Mouse (Mus musculus) CH12.LX (cell line): Measurements from ENCODE around the gene Acot7. TPM values are rescaled to one million over a fixed set of nuclear protein-coding genes. Genes with fewer than 3 reads are reported as not detected.
"Not testable (repeated sequence)": the region's sequence is repeated elsewhere in the genome, so short reads cannot be mapped to it uniquely, and the experiment has no call there.

ENCODE experiments used
- DNase-seq: peaks from one replicate; pipeline ENCODE4 v3.0.0-alpha.2; 2013; ENCODE audit errors: extremely low read depth
- H3K27ac ChIP-seq: 2 replicates; pipeline ENCODE4 v1.5.1; 2012; ENCODE audit warnings: low read depth, mild to moderate bottlenecking, control low read depth, moderate library complexity; ENCODE audit not compliant: insufficient read depth
- H3K27me3 ChIP-seq: replicated peaks from 2 replicates; pipeline ENCODE3; 2012; ENCODE audit warnings: inconsistent platforms
- H3K36me3 ChIP-seq, 2 experiments: replicated peaks in 1 of 2; 2 replicates each; pipeline versions ENCODE3 to v1.6.1; 2012; ENCODE audit warnings: inconsistent platforms in 1 of 2, low read length in 1 of 2, mild to moderate bottlenecking in 1 of 2, mixed read lengths in 1 of 2, moderate library complexity in 1 of 2; ENCODE audit not compliant: control insufficient read depth in 1 of 2, insufficient read depth in 1 of 2
- H3K4me1 ChIP-seq, 2 experiments: 2 replicates each; pipeline ENCODE4 v1.6.1; 2012; ENCODE audit warnings: inconsistent platforms in 1 of 2, moderate library complexity in 1 of 2; ENCODE audit not compliant: insufficient read depth in 2 of 2, control insufficient read depth in 1 of 2
- H3K4me2 ChIP-seq: 2 replicates; pipeline ENCODE4 v1.6.1; 2012; ENCODE audit warnings: low read depth, mild to moderate bottlenecking, control low read depth; ENCODE audit not compliant: poor library complexity, insufficient read depth, severe bottlenecking
- H3K4me3 ChIP-seq, 3 experiments: fragments of 150-350 bp in 1 of 3; sonication (generic) in 1 of 3; replicated peaks in 1 of 3; 2 replicates each; pipeline versions ENCODE3 to v1.5.1; 2011 to 2012; ENCODE audit warnings: low read depth in 2 of 3, low read length in 2 of 3, mild to moderate bottlenecking in 2 of 3, moderate library complexity in 2 of 3, control low read depth in 1 of 3, improper control_type of control experiment in 1 of 3, inconsistent platforms in 1 of 3, mixed read lengths in 1 of 3; ENCODE audit not compliant: poor library complexity in 1 of 3
- H3K79me2 ChIP-seq: replicated peaks from 2 replicates; pipeline ENCODE4 v1.6.1; 2012; ENCODE audit warnings: mild to moderate bottlenecking, moderate library complexity; ENCODE audit not compliant: control insufficient read depth, poor library complexity, insufficient read depth, severe bottlenecking; ENCODE audit errors: extremely low read depth
- H3K9ac ChIP-seq: 2 replicates; pipeline ENCODE4 v1.6.1; 2012; ENCODE audit warnings: low read depth, mild to moderate bottlenecking, control low read depth, moderate library complexity; ENCODE audit not compliant: insufficient read depth
- H3K9me3 ChIP-seq: replicated peaks from 2 replicates; pipeline ENCODE3; 2012; ENCODE audit warnings: low read length, inconsistent platforms, mixed read lengths
- BHLHE40 ChIP-seq: IDR thresholded peaks from 2 replicates; pipeline ENCODE4 v1.6.1; 2011; ENCODE audit warnings: mild to moderate bottlenecking, low read depth, low read length, improper control_type of control experiment
- CHD1 ChIP-seq: IDR thresholded peaks from 2 replicates; pipeline ENCODE4 v1.6.1; 2012; ENCODE audit warnings: low read depth, low read length, improper control_type of control experiment, inconsistent platforms
- GABPA ChIP-seq: IDR thresholded peaks from 2 replicates; pipeline ENCODE4 v1.6.1; 2012; ENCODE audit warnings: low read depth, low read length, improper control_type of control experiment, inconsistent platforms; ENCODE audit not compliant: insufficient replicate concordance
- IRF4 ChIP-seq: IDR thresholded peaks from 2 replicates; pipeline ENCODE4 v1.6.1; 2014; ENCODE audit warnings: low read depth, mild to moderate bottlenecking, inconsistent platforms, low read length, improper control_type of control experiment
- JUN ChIP-seq: IDR thresholded peaks from 2 replicates; pipeline ENCODE4 v1.6.1; 2011; ENCODE audit warnings: low read depth, mild to moderate bottlenecking, low read length, improper control_type of control experiment, moderate library complexity; ENCODE audit not compliant: insufficient read depth
- JUND ChIP-seq: conservative IDR thresholded peaks from 2 replicates; pipeline ENCODE4 v1.6.1; 2011; ENCODE audit warnings: low read depth, low read length, improper control_type of control experiment
- KAT2A ChIP-seq: IDR thresholded peaks from 2 replicates; pipeline ENCODE4 v1.6.1; 2012; ENCODE audit warnings: low read length, improper control_type of control experiment, inconsistent platforms; ENCODE audit not compliant: insufficient replicate concordance
- MAFK ChIP-seq: IDR thresholded peaks from 2 replicates; pipeline ENCODE4 v1.6.1; 2011; ENCODE audit warnings: low read length, improper control_type of control experiment; ENCODE audit not compliant: insufficient replicate concordance
- MAZ ChIP-seq: IDR thresholded peaks from 2 replicates; pipeline ENCODE4 v1.6.1; 2012; ENCODE audit warnings: low read depth, mild to moderate bottlenecking, inconsistent platforms, low read length, improper control_type of control experiment, moderate library complexity
- MEF2A ChIP-seq: IDR thresholded peaks from 2 replicates; pipeline ENCODE4 v1.6.1; 2014; ENCODE audit warnings: low read depth, mild to moderate bottlenecking, inconsistent platforms, low read length, improper control_type of control experiment, borderline replicate concordance
- PAX5 ChIP-seq: IDR thresholded peaks from 2 replicates; pipeline ENCODE4 v1.6.1; 2012; ENCODE audit warnings: low read length, inconsistent platforms, mixed read lengths
- SIN3A ChIP-seq: IDR thresholded peaks from 2 replicates; pipeline ENCODE4 v1.6.1; 2012; ENCODE audit warnings: low read length, improper control_type of control experiment, inconsistent platforms
- SMC3 ChIP-seq: IDR thresholded peaks from 2 replicates; pipeline ENCODE4 v1.6.1; 2011; ENCODE audit warnings: low read depth, low read length, improper control_type of control experiment
- TCF12 ChIP-seq: IDR thresholded peaks from 2 replicates; pipeline ENCODE4 v1.6.1; 2014; ENCODE audit warnings: low read depth, mild to moderate bottlenecking, inconsistent platforms, low read length, improper control_type of control experiment
- ZKSCAN1 ChIP-seq: IDR thresholded peaks from 2 replicates; pipeline ENCODE4 v1.6.1; 2012; ENCODE audit warnings: low read depth, inconsistent platforms, low read length, improper control_type of control experiment, borderline replicate concordance
- dilution Hi-C: fragments of 300-500 bp; cut with MboI; formaldehyde crosslinking; loops from 2 replicates; pipeline ENCODE4 v1.14.3; 2020; ENCODE audit warnings: low sequenced_read_pairs; ENCODE audit not compliant: extremely low pct_unique_long_range_greater_than_20kb, extremely low pct_ligation_motif_present
- in situ Hi-C: fragments of 300-500 bp; cut with MboI; formaldehyde crosslinking; loops from 3 replicates; pipeline ENCODE4 v1.14.3; 2019; ENCODE audit warnings: low sequenced_read_pairs, low pct_ligation_motif_present, low pct_unique_long_range_greater_than_20kb, mixed read lengths
- polyA plus RNA-seq: library from polyadenylated mRNA; unstranded; fragments of >175 nt; gene quantifications from 2 replicates; pipeline ENCODE4 v1.2.1, GENCODE M21; 2012; ENCODE audit warnings: low read depth; ENCODE audit not compliant: insufficient read length
- total RNA-seq, 2 experiments: library from RNA; depleted of rRNA; stranded (reverse); fragments of 300-350 nt in 1 of 2; fragments of >200 nt in 1 of 2; gene quantifications; 2 replicates each; pipeline ENCODE4 v1.2.3; 2012 to 2014

Acot7 gene
- total and polyA plus RNA-seq, 3 experiments, result 29.0 to 71.1 (median 61.6) TPM

- no peak overlapping the region for H3K27ac ChIP-seq
- no peak for DNase-seq
- in situ Hi-C loops, result no loop called here
- H3K36me3 ChIP-seq, result peaks cover 25 to 84% of the 10 kb centered on the region in 2 experiments
- no peak overlapping the region for H3K9ac ChIP-seq
- H3K4me3 ChIP-seq, result no peak overlapping the region
- no peaks in the 10 kb centered on the region for H3K79me2 ChIP-seq
- peaks cover 7 to 54% of the 10 kb centered on the region in 2 experiments for H3K4me1 ChIP-seq
- dilution Hi-C loops, result no loop called here
- TF ChIP-seq MAFK (no peak), PAX5 (no peak), ZKSCAN1 (no peak), GABPA (no peak), MEF2A (no peak), MAZ (no peak), JUN (no peak), JUND (no peak), CHD1 (no peak), SIN3A (no peak), BHLHE40 (no peak), KAT2A (no peak), IRF4 (no peak), TCF12 (no peak), SMC3 (no peak)
- H3K4me2 ChIP-seq, result no peak overlapping the region
- no peaks in the 10 kb centered on the region for H3K27me3 ChIP-seq
- no peaks in the 10 kb centered on the region for H3K9me3 ChIP-seq
Observed at GRCm38 (mm10) chr4:152227749-152228527, 50.0 kb downstream of the Acot7 start.

DNA sequence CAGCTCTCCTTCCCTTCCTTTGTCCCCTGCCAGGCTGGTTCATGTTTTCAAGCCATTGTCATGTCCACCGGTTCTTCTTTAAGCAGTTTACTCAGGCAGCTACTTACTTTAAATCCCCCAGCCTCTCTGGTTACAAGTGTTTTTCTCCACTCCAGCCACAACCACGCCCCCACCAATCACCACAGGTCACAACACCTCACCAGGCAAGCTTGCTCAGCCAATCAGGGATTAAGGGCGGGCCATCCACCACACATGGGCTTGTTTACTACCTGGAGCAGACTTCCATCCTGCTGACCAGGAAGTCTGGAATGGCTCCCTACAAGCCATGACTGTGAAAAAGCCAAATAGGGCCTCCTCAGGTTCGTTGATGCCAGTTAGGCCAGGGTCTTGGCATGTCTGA is 52.4 kb downstream of the Acot7 start:
- H3K79me2 ChIP-seq, in situ Hi-C loops, H3K27ac ChIP-seq, H3K9me3 ChIP-seq, H3K9ac ChIP-seq, DNase-seq, H3K27me3 ChIP-seq, dilution Hi-C loops, H3K4me3 ChIP-seq, H3K4me2 ChIP-seq: not testable (repeated sequence)
- Histone ChIP-seq H3K4me1 (peaks cover 7 to 63% of the 10 kb centered on the region in 2 experiments), H3K36me3 (peaks cover 18 to 76% of the 10 kb centered on the region in 2 experiments)
